Mouse (Mus musculus) stomach, embryonic 15.5 days (tissue): ENCODE results near the gene Ephb2. TPM values are rescaled to one million over a fixed set of nuclear protein-coding genes. Genes with fewer than 3 reads are reported as not detected.

ENCODE experiments used
- ATAC-seq: fragments of 200-750 bp; cut with Nextera tagmentation; 2 replicates; pipeline ENCODE4 v1.8.0; 2017; ENCODE audit warnings: low read depth, moderate number of reproducible peaks, moderate TSS enrichment; ENCODE audit not compliant: insufficient read depth, low FRiP score
- H3K27ac ChIP-seq: fragments of 300-500 bp; sonication (generic); 2 replicates; pipeline ENCODE4 v1.5.1; 2015; ENCODE audit warnings: mild to moderate bottlenecking, inconsistent platforms
- H3K27me3 ChIP-seq: fragments of 300-500 bp; sonication (generic); replicated peaks from 2 replicates; pipeline ENCODE4 v1.6.1; 2015; ENCODE audit warnings: inconsistent platforms
- H3K36me3 ChIP-seq: fragments of 300-500 bp; sonication (generic); 2 replicates; pipeline ENCODE4 v1.6.1; 2015; ENCODE audit warnings: inconsistent platforms
- H3K4me1 ChIP-seq: fragments of 300-500 bp; sonication (generic); 2 replicates; pipeline ENCODE4 v1.6.1; 2015; ENCODE audit warnings: inconsistent platforms
- H3K4me2 ChIP-seq: fragments of 300-500 bp; sonication (generic); 2 replicates; pipeline ENCODE4 v1.6.1; 2015; ENCODE audit warnings: mild to moderate bottlenecking, inconsistent platforms
- H3K4me3 ChIP-seq: fragments of 300-500 bp; sonication (generic); replicated peaks from 2 replicates; pipeline ENCODE4 v1.5.1; 2015; ENCODE audit warnings: inconsistent platforms
- H3K9ac ChIP-seq: fragments of 300-500 bp; sonication (generic); 2 replicates; pipeline ENCODE4 v1.6.1; 2015; ENCODE audit warnings: inconsistent platforms
- H3K9me3 ChIP-seq: fragments of 300-500 bp; sonication (generic); 2 replicates; pipeline ENCODE4 v1.6.1; 2016; ENCODE audit warnings: inconsistent platforms
- WGBS: fragments of 180-500 bp; shearing (Covaris S2); methylation state at CpG from one replicate; pipeline ENCODE4 v1.1.7; 2015; 5-methylcytosine and 5-hydroxymethylcytosine counted together
- polyA plus RNA-seq: library from polyadenylated mRNA; unstranded; fragments of >200 nt; fragmentation: Nextera tagmentation; extraction: Ambion mirVana; gene quantifications from 2 replicates; pipeline ENCODE4 v1.2.1, GENCODE M21; 2015

Gene Ephb2
- polyA plus RNA-seq, 1 experiment from 2014 or later = 8.6 TPM

DNA sequence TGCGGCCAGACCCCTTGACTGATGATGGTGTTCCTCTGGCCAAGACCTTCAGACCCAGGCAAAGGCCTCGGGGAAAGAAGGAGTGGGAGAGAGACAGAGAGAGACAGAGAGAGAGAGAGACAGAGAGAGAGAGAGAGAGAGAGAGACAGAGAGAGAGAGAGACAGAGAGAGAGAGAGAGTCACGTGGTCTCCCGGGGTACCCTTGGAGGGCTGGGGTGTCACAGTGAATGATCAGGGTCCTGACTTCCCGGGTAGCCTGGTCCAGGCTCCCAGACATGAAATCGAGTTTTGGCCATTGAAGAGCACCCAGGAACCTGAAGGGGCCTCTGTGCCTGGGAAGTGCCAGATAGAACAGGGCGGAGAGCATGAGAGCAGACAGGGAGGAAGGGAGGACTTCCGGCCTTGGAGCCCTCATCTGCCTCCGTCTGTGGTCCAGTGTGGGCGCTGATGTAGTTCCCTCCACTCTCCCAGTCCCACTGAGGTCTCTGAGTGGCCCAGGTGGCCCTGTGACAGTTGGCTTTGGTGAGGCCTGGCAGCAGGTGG, 182.0 kb downstream of the Ephb2 start:
- no peak for ATAC-seq
- Histone ChIP-seq H3K4me1 (peaks cover 14% of the 10 kb centered on the region), H3K4me2 (no peak overlapping the region), H3K9ac (no peak overlapping the region), H3K27ac (no peak overlapping the region), H3K27me3 (no peaks in the 10 kb centered on the region), H3K36me3 (peaks cover 16% of the 10 kb centered on the region), H3K4me3 (no peak overlapping the region), H3K9me3 (no peaks in the 10 kb centered on the region)
- WGBS = 79% methylated on average over 10 of the region's 10 CpGs

DNA sequence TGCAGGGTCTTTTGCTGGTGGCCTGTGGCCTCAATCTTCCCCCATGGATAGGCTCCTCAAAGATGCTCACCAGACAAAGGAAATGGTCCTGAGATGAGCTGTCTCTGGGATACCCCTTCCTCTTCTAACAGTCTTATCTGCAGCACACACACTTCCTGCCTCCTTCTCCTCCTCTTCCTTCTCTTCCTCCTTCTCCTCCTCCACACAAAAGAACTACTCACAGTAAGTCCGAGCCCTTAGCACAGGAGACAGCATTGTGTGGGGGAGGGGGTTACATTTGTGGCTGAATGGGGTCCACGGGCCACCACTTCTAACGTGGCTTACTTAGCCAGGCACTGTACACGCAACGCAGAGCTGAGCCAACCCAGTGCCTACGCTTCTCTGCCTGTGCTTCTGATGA, 182.8 kb downstream of the Ephb2 start:
- Histone ChIP-seq H3K4me3 (no peak overlapping the region), H3K4me1 (peaks cover 15% of the 10 kb centered on the region), H3K36me3 (peaks cover 16% of the 10 kb centered on the region), H3K27me3 (no peaks in the 10 kb centered on the region), H3K4me2 (no peak overlapping the region), H3K9ac (no peak overlapping the region), H3K27ac (no peak overlapping the region), H3K9me3 (no peaks in the 10 kb centered on the region)
- 69% methylated on average over 6 of the region's 6 CpGs for WGBS
- no peak for ATAC-seq

- no peak overlapping the region for H3K27ac ChIP-seq
- peaks cover 16% of the 10 kb centered on the region for H3K36me3 ChIP-seq
- H3K4me1 ChIP-seq = peaks cover 15% of the 10 kb centered on the region
- no peaks in the 10 kb centered on the region for H3K27me3 ChIP-seq
- no peak overlapping the region for H3K4me2 ChIP-seq
- no peak overlapping the region for H3K4me3 ChIP-seq
- no peaks in the 10 kb centered on the region for H3K9me3 ChIP-seq
- no peak for ATAC-seq
- H3K9ac ChIP-seq = no peak overlapping the region
- 72% methylated on average over 11 of the region's 11 CpGs for WGBS
These were observed 183.3 kb downstream of the Ephb2 start for GRCm38 (mm10) chr4:136652528-136652910.

GRCm38 (mm10) chr4:136651882-136652527, 183.8 kb downstream of the Ephb2 start:
- peaks cover 16% of the 10 kb centered on the region for H3K36me3 ChIP-seq
- H3K4me2 ChIP-seq = no peak overlapping the region
- no peaks in the 10 kb centered on the region for H3K9me3 ChIP-seq
- no peak for ATAC-seq
- no peak overlapping the region for H3K4me3 ChIP-seq
- peaks cover 15% of the 10 kb centered on the region for H3K4me1 ChIP-seq
- 66% methylated on average over 13 of the region's 13 CpGs for WGBS
- H3K9ac ChIP-seq = no peak overlapping the region
- no peak overlapping the region for H3K27ac ChIP-seq
- H3K27me3 ChIP-seq = no peaks in the 10 kb centered on the region

- WGBS = 62% methylated on average over 3 of the region's 3 CpGs
- peaks cover 13% of the 10 kb centered on the region for H3K36me3 ChIP-seq
- no peak overlapping the region for H3K27ac ChIP-seq
- H3K4me1 ChIP-seq = peaks cover 15% of the 10 kb centered on the region
- no peak overlapping the region for H3K9ac ChIP-seq
- ATAC-seq = no peak
- no peak overlapping the region for H3K4me3 ChIP-seq
- no peaks in the 10 kb centered on the region for H3K9me3 ChIP-seq
- no peaks in the 10 kb centered on the region for H3K27me3 ChIP-seq
- no peak overlapping the region for H3K4me2 ChIP-seq
These were observed 184.4 kb downstream of the Ephb2 start for GRCm38 (mm10) chr4:136651357-136651811.

GRCm38 (mm10) chr4:136650261-136650660, 185.5 kb downstream of the Ephb2 start:
- Histone ChIP-seq H3K9me3 (no peaks in the 10 kb centered on the region), H3K4me3 (no peak overlapping the region), H3K4me2 (no peak overlapping the region), H3K9ac (no peak overlapping the region), H3K36me3 (0 out of 2 replicates have a peak, but pooled peaks cover 3% of the 10 kb centered on the region), H3K27ac (no peak overlapping the region), H3K4me1 (peaks cover 15% of the 10 kb centered on the region), H3K27me3 (no peaks in the 10 kb centered on the region)
- WGBS = 86% methylated on average over 8 of the region's 8 CpGs
- ATAC-seq = no peak

GRCm38 (mm10) chr4:136649480-136650196, 186.2 kb downstream of the Ephb2 start:
- ATAC-seq = 0 out of 2 replicates have a peak, but pooled peaks have one; percentile 33
- Histone ChIP-seq H3K4me1 (peaks cover 15% of the 10 kb centered on the region), H3K9ac (no peak overlapping the region), H3K4me3 (0 out of 2 replicates have a peak overlapping the region, but pooled peaks have one; percentile 17), H3K27me3 (no peaks in the 10 kb centered on the region), H3K27ac (no peak overlapping the region), H3K4me2 (peak overlapping the region; percentile 52), H3K9me3 (no peaks in the 10 kb centered on the region), H3K36me3 (no peaks in the 10 kb centered on the region)
- WGBS = 31% methylated on average over 13 of the region's 13 CpGs

DNA sequence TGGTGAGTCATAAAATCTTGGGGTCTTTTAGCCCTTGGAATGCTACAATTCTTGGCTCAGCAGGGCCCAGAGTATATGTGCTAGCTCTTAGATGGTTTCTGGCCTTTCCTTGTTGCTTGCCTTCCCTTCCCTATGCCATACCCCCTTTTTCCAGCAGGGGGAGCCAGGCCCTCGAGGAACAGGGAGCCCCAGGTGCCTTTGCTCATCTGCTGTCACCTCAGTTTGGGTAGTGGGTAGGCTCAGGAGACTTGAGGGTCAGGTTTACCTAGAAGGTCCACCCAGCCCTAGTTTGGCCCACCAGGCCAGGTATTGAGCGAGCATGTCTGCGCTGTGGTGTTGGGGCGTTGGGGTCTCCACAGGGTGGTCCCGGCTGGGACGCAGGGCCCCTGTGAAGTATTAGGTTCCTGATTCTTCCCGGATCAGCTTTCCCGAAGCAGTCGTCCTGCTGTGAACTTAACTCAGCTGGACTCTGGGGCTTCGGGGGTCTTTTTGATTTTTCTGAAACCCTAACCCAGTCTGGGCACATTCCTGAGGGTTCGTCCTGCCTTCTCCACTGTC, 186.8 kb downstream of the Ephb2 start:
- Histone ChIP-seq H3K4me2 (peak overlapping the region; percentile 52), H3K9me3 (no peaks in the 10 kb centered on the region), H3K4me3 (peak overlapping the region; percentile 17; the same call in 1 of the 2 replicates), H3K36me3 (no peaks in the 10 kb centered on the region), H3K4me1 (peaks cover 15% of the 10 kb centered on the region), H3K27me3 (no peaks in the 10 kb centered on the region), H3K9ac (no peak overlapping the region), H3K27ac (no peak overlapping the region)
- peak; percentile 27; the same call in 1 of the 2 replicates for ATAC-seq
- WGBS = 12% methylated on average over 11 of the region's 11 CpGs

GRCm38 (mm10) chr4:136638890-136639289, 196.9 kb downstream of the Ephb2 start:
- peak overlapping the region; percentile 38 for H3K4me2 ChIP-seq
- WGBS = 10% methylated on average over 10 of the region's 10 CpGs
- no peaks in the 10 kb centered on the region for H3K9me3 ChIP-seq
- no peak for ATAC-seq
- no peak overlapping the region for H3K27ac ChIP-seq
- H3K36me3 ChIP-seq = no peaks in the 10 kb centered on the region
- no peak overlapping the region for H3K4me3 ChIP-seq
- H3K27me3 ChIP-seq = peaks cover 16% of the 10 kb centered on the region
- H3K9ac ChIP-seq = no peak overlapping the region
- peaks cover 16% of the 10 kb centered on the region; the same call in 1 of the 2 replicates for H3K4me1 ChIP-seq

DNA sequence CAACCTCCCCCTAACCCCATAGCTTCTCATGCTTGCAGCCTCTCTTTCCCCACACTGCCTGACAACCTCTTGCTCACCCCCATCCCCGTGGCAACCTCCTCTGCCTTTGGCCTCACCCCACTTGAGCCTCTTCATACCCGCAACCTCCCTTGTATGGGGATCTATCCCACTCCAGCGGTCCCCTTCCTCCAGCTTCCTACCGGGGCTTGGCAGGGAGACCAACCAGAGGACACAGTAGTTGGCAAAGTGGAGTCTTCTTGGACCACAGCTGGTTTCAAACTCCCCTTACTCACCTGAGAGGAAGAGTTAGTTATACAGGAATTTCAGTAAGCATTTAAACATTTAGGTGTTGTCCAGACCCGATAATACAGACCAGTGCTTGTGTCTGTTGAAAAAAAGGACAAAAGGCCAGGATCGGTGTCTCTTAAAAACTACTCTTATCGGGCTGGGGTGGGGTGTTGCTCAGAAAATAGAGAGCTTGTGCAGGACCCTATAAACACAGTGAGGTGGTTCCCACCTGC, 197.5 kb downstream of the Ephb2 start:
- H3K4me2 ChIP-seq = peak overlapping the region; percentile 95
- WGBS = 44% methylated on average over 7 of the region's 7 CpGs
- no peak overlapping the region for H3K27ac ChIP-seq
- H3K9me3 ChIP-seq = no peaks in the 10 kb centered on the region
- H3K36me3 ChIP-seq = no peaks in the 10 kb centered on the region
- H3K9ac ChIP-seq = no peak overlapping the region
- peaks cover 16% of the 10 kb centered on the region for H3K27me3 ChIP-seq
- H3K4me1 ChIP-seq = peaks cover 16% of the 10 kb centered on the region; the same call in 1 of the 2 replicates
- ATAC-seq = no peak
- no peak overlapping the region for H3K4me3 ChIP-seq

- peak overlapping the region; percentile 95 for H3K4me2 ChIP-seq
- 2% methylated on average over 76 of the region's 76 CpGs for WGBS
- peak overlapping the region; percentile 52 for H3K4me3 ChIP-seq
- ATAC-seq = 0 out of 2 replicates have a peak, but pooled peaks have one; percentile 5
- no peak overlapping the region for H3K27ac ChIP-seq
- H3K27me3 ChIP-seq = peaks cover 16% of the 10 kb centered on the region
- H3K9ac ChIP-seq = peak overlapping the region; percentile 29; the same call in 1 of the 2 replicates
- no peaks in the 10 kb centered on the region for H3K9me3 ChIP-seq
- peaks cover 16% of the 10 kb centered on the region; the same call in 1 of the 2 replicates for H3K4me1 ChIP-seq
- no peaks in the 10 kb centered on the region for H3K36me3 ChIP-seq
These were observed 198.1 kb downstream of the Ephb2 start for GRCm38 (mm10) chr4:136637563-136638229.
